ENCODE assay signal across 8 mouse cellular contexts in genomic region chr3:73707461-73708409, GRCm38 (mm10). TPM values are rescaled to one million over a fixed set of nuclear protein-coding genes. Genes with fewer than 3 reads are reported as not detected.
DNase-seq lines count a peak whose midpoint lies in the region; ATAC-seq and TF ChIP-seq lines count a peak whose summit lies in the region.

No protein-coding gene starts in this region.

- H3K4me2 ChIP-seq in hindbrain, embryonic 13.5 days = peak overlapping the region; percentile 70

- H3K27ac ChIP-seq in ES-E14 (ENCODE audit: insufficient read depth, low read depth, low read length, poor library complexity, severe bottlenecking) = no peak overlapping the region
- no peak overlapping the region for H3K27ac ChIP-seq in hindbrain, embryonic 13.5 days

- in situ Hi-C loops in ES-E14 (cut with MboI; ENCODE audit: low sequenced_read_pairs in 2 of 2, unreplicated experiment in 2 of 2) = no loop called here

- peak; percentile 55 for DNase-seq in ES-E14 (ENCODE audit: low read depth, low spot score)
- DNase-seq in cerebellum, adult 9-11 months = peak; percentile 12
- DNase-seq in frontal cortex, postnatal 36 days (ENCODE audit: low spot score in 2 of 2) = peak; percentile 19 to 20
- DNase-seq in left cerebral cortex, adult 18-20 months (ENCODE audit: low spot score in 2 of 2) = peak; percentile 9 to 16
- peak; percentile 43 for DNase-seq in lung, postnatal 25 days (ENCODE audit: low spot score)
- peak; percentile 40 for DNase-seq in right cerebral cortex, postnatal 4 days
- no peak for DNase-seq in spleen, postnatal 36 days (ENCODE audit: low spot score in 2 of 2)

- 20% methylated on average over 20 of the region's 20 CpGs for WGBS in hindbrain, embryonic 13.5 days

- no peak overlapping the region for H3K9ac ChIP-seq in ES-E14 (ENCODE audit: insufficient read depth, low read depth, low read length, poor library complexity, severe bottlenecking)
- peak overlapping the region; percentile 65 for H3K9ac ChIP-seq in hindbrain, embryonic 13.5 days

- peak overlapping the region; percentile 1 to 56; a peak in 3 of 4 replicates for H3K4me3 ChIP-seq in ES-E14 (ENCODE audit: insufficient read depth in 1 of 2, low read depth in 1 of 2, low read length in 2 of 2, poor library complexity in 1 of 2, severe bottlenecking in 1 of 2)
- H3K4me3 ChIP-seq in hindbrain, embryonic 13.5 days = peak overlapping the region; percentile 44

- peak; percentile 89 for ATAC-seq in hindbrain, embryonic 13.5 days (ENCODE audit: low FRiP score)

- no peaks in the 10 kb centered on the region for H3K4me1 ChIP-seq in ES-E14 (ENCODE audit: control insufficient read depth in 2 of 2, insufficient read depth in 2 of 2, low read length in 2 of 2, poor library complexity in 1 of 2)
- peaks cover 5% of the 10 kb centered on the region; the same call in 1 of the 2 replicates for H3K4me1 ChIP-seq in hindbrain, embryonic 13.5 days (replicated peaks)

- no peaks in the 10 kb centered on the region for H3K9me3 ChIP-seq in ES-E14 (ENCODE audit: control insufficient read depth, insufficient read depth, low read depth, low read length)
- no peaks in the 10 kb centered on the region for H3K9me3 ChIP-seq in hindbrain, embryonic 13.5 days

- H3K27me3 ChIP-seq in hindbrain, embryonic 13.5 days = no peaks in the 10 kb centered on the region

- H3K36me3 ChIP-seq in ES-E14 (ENCODE audit: control insufficient read depth, insufficient read depth, low read length, poor library complexity, severe bottlenecking) = no peaks in the 10 kb centered on the region
- no peaks in the 10 kb centered on the region for H3K36me3 ChIP-seq in hindbrain, embryonic 13.5 days

TF ChIP-seq in ES-E14, 5 proteins besides CTCF, POLR2A, EP300 and RAD21:
- peak; percentile 87 for TF ChIP-seq CHD2 (IDR thresholded peaks at IDR 0.05; ENCODE audit: low read depth, low read length)
- TF ChIP-seq HCFC1 (IDR thresholded peaks at IDR 0.05; ENCODE audit: borderline replicate concordance, insufficient read depth, low read length) = no peak
- TF ChIP-seq ZNF384 (IDR thresholded peaks at IDR 0.05; ENCODE audit: low read depth, low read length) = peak; percentile 65; the same call in 1 of the 2 replicates
TF ChIP-seq in ES-E14: peak in this region for 2.

RNA-seq across cellular contexts. Expression of gene Bche, which starts 0.5 kb away (rescaled TPM):
- total RNA-seq in ES-E14 (2012; rRNA removed) = 4.2 and 6.6 TPM in 2 replicates
- polyA plus RNA-seq in hindbrain, embryonic 13.5 days (2015; fragmentation: Nextera tagmentation; extraction: Ambion mirVana) = 2.1 and 2.4 TPM in 2 replicates
- total RNA-seq in left cerebral cortex, adult 18-20 months (2021) = 1 to 10 TPM; 2.6 to 6.2 TPM

Comparison
In these comparisons a context has a peak if more than half of its experiments do, and no peak if none do; other contexts are left out.
1. DNase-seq: peak in ES-E14 (single experiment), cerebellum, adult 9-11 months (single experiment), frontal cortex, postnatal 36 days (2 of 2), left cerebral cortex, adult 18-20 months (2 of 2), lung, postnatal 25 days (single experiment) and right cerebral cortex, postnatal 4 days (single experiment); none in spleen, postnatal 36 days (0 of 2).